Mouse (Mus musculus) cortical plate, adult 2 months (tissue): Measurements from ENCODE around the gene Ninj2.

Experiments
- CTCF ChIP-seq: fragments of 200-500 bp; IDR thresholded peaks from 2 replicates; pipeline ENCODE4 v1.5.1; 2011; ENCODE audit warnings: mild to moderate bottlenecking, control low read depth, low read length; ENCODE audit not compliant: insufficient read depth; ENCODE audit errors: extremely low read depth
- POLR2A ChIP-seq: fragments of 200-500 bp; IDR thresholded peaks from 2 replicates; pipeline ENCODE4 v1.6.1; 2011; ENCODE audit warnings: mild to moderate bottlenecking, low read length, control low read depth; ENCODE audit not compliant: insufficient read depth; ENCODE audit errors: extremely low read depth

DNA sequence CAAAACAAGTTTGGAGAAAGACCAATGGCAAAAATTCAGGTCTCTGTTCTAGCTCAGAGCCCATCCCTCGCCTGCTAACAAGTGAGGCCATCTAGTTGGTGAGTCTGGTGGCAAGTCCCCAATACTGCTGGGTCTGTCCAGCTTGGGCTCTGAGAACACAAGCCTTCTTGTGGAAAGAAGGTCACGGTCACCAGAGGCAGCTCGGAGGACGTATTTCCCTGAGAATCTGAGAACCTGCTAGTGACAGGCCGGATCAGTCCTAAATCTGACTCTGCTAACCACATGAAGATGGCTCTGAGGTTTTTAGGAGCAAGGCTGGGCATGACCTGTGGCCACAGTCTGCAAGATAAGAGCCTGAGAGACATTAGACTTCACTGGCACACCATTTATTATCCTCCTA is 153.5 kb downstream of the Ninj2 start:
- TF ChIP-seq POLR2A = no peak
- TF ChIP-seq CTCF = no peak
